Mouse (Mus musculus) hematopoietic stem cell, adult 5-6 weeks (primary cell): ENCODE measurements around the gene Abhd16a. TPM values are rescaled to one million over a fixed set of nuclear protein-coding genes. Genes with fewer than 3 reads are reported as not detected.

ENCODE experiments used
- ATAC-seq, 2 experiments: fragments of 125-278 bp in 1 of 2; replicated peaks in 1 of 2; 2 replicates each; pipeline ENCODE4 v1.8.0; 2016 to 2017; ENCODE audit warnings: inconsistent platforms in 2 of 2, mild to moderate bottlenecking in 2 of 2, moderate number of reproducible peaks in 2 of 2, low read depth in 1 of 2, moderate TSS enrichment in 1 of 2; ENCODE audit not compliant: low FRiP score in 2 of 2, poor library complexity in 2 of 2, severe bottlenecking in 2 of 2, insufficient read depth in 1 of 2, low TSS enrichment in 1 of 2
- total RNA-seq: library from RNA; stranded (forward); fragments of 172-1452, 232-1000 nt; gene quantifications from 2 replicates; pipeline ENCODE4 v1.2.3, GENCODE M21; 2017

The Abhd16a gene
- total RNA-seq, 1 experiment from 2014 or later: 25.9 TPM

GRCm38 (mm10) chr17:35077786-35078233 is 11.3 kb upstream of the Abhd16a start, which contains the start of gene Ly6g6d:
Gene Ly6g6d (minus strand): TSS chr17:35078065.
- peak; percentile 42 to 59; a peak in 2 of 4 replicates for ATAC-seq

- no peak; a peak in 1 of 4 replicates for ATAC-seq
Measured at GRCm38 (mm10) chr17:35079778-35080177, 9.3 kb upstream of the Abhd16a start.

GRCm38 (mm10) chr17:35080248-35080647 is 8.8 kb upstream of the Abhd16a start:
- ATAC-seq: no peak

- no peak for ATAC-seq
Measured at GRCm38 (mm10) chr17:35080710-35081109, 8.4 kb upstream of the Abhd16a start.

- no peak for ATAC-seq
Measured at GRCm38 (mm10) chr17:35082841-35083576, 6.1 kb upstream of the Abhd16a start.

GRCm38 (mm10) chr17:35083929-35084497 is 5.0 kb upstream of the Abhd16a start:
- no peak for ATAC-seq

GRCm38 (mm10) chr17:35085208-35085865 is 3.7 kb upstream of the Abhd16a start, which contains the start of gene Ly6g6f:
Gene Ly6g6f (minus strand): TSS chr17:35085610.
- no peak for ATAC-seq

GRCm38 (mm10) chr17:35088151-35088550 is 912 bp upstream of the Abhd16a start:
- no peak for ATAC-seq

GRCm38 (mm10) chr17:35090166-35090932 is 1.3 kb downstream of the Abhd16a start:
- ATAC-seq: 0 out of 4 replicates have a peak, but pooled peaks of 1 of the 2 experiments have one; percentile 9

GRCm38 (mm10) chr17:35092403-35093198 is 3.5 kb downstream of the Abhd16a start:
- ATAC-seq: no peak

DNA sequence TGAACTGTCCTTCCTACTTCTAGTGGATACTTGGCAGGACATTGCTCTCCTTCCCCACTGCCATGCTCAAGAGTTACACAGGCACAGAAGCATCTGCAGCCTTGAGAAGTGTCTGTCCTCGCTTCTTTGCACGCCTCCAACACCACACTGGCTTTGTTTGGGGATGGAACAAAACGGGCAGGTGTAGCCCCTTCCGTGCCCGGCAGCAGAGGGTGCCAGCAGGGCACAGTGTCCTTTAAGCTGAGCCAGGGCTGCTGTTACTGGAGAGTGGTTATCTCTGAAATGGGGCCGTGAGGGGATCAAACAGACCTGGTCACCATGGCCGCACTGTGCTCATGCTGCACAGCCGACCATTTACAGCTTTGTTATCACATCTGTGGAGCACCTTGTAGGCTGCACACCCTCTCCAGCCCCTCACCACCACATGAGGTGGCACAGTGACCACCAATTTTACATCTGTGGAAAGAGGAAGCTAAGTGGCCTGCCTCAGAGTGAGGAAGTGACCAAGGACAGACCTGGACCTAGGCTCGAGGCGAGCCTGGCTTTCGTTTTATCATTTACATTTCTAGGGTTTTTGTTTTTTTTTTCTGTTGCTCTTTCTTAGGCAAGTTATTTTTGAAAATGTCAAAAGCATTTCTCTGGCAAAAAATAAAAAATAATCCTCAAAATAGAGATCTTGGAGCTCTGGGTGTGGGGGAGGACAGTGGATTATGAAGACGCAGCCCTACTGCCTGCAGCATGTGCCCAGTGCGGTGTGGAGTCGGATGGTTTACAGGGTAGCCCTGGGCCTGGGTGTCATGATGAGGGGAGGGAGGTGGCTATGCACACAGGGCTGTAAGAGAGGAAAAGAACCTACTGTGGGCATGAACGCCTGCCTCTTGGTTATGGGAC is 5.7 kb downstream of the Abhd16a start:
- no peak for ATAC-seq

GRCm38 (mm10) chr17:35096597-35096996 is 7.5 kb downstream of the Abhd16a start:
- ATAC-seq: no peak

GRCm38 (mm10) chr17:35097164-35097655 is 8.1 kb downstream of the Abhd16a start:
- no peak for ATAC-seq

DNA sequence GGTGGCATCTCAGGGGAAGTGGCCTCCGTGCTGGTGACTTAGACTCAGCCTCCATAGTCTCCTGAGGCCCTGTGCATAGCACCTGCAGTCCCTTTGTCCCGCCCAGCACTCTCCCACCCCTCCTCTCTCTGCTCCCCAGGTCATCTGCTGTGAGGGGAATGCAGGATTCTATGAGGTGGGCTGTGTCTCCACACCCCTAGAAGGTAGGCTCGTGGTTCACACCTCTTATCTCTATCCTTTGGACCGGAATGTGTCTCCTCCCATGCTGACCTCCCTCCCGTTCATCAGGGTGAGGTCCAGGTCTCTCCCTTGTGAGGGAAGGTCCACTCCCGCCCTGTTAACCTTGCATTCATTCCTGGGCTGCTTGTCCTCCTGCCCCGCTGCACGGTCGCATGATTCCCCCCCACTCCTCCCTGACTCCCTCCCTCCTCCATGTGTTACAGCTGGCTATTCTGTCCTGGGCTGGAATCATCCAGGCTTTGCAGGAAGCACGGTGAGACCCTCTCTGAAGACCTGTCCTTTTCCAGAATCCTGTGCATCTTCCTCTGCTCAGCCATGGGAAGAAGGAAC is 11.2 kb downstream of the Abhd16a start:
- no peak for ATAC-seq

GRCm38 (mm10) chr17:35101161-35101560 is 12.1 kb downstream of the Abhd16a start:
- no peak for ATAC-seq
